In genomic region chr11:86995625-86996221, GRCm38 (mm10) we compare ENCODE assay signal across 8 mouse cellular contexts. TPM values are rescaled to one million over a fixed set of nuclear protein-coding genes. Genes with fewer than 3 reads are reported as not detected.
DNase-seq lines count a peak whose midpoint lies in the region.

No protein-coding gene starts in this region.

- H3K36me3 ChIP-seq in hindbrain, embryonic 10.5 days: no peaks in the 10 kb centered on the region

- peaks cover 48% of the 10 kb centered on the region for H3K4me1 ChIP-seq in hindbrain, embryonic 10.5 days (replicated peaks)

- WGBS in hindbrain, embryonic 10.5 days: 26% methylated on average over 6 of the region's 6 CpGs

- H3K27me3 ChIP-seq in hindbrain, embryonic 10.5 days (ENCODE audit: insufficient read depth, poor library complexity, severe bottlenecking): peaks cover 6% of the 10 kb centered on the region; the same call in 1 of the 2 replicates

- peak overlapping the region; percentile 82 for H3K27ac ChIP-seq in hindbrain, embryonic 10.5 days

- no peaks in the 10 kb centered on the region for H3K9me3 ChIP-seq in hindbrain, embryonic 10.5 days

- H3K4me3 ChIP-seq in hindbrain, embryonic 10.5 days: no peak overlapping the region

- peak; percentile 66 for DNase-seq in ovary, postnatal 36 days (ENCODE audit: low spot score)
- DNase-seq in ovary, postnatal 14 days (ENCODE audit: low spot score): no peak
- DNase-seq in cerebellum, adult 8-10 months: peak; percentile 65
- DNase-seq in forelimb bud, embryonic 11.5 days (ENCODE audit: low read depth, low spot score): peak; percentile 71
- DNase-seq in hindbrain, embryonic 10.5 days (ENCODE audit: low spot score): peak; percentile 61
- peak; percentile 59 to 72 for DNase-seq in left cerebral cortex, adult 18-20 months (ENCODE audit: low spot score in 2 of 2)
- peak; percentile 74 for DNase-seq in mesoderm, embryonic 11.5 days (ENCODE audit: low read depth, low spot score)
- DNase-seq in spleen, postnatal 36 days (ENCODE audit: low spot score in 2 of 2): peak; percentile 42 to 53

RNA-seq across cellular contexts. Expression of gene Ypel2, which starts 2.2 kb away (rescaled TPM):
- 4.2 and 4.3 TPM in 2 replicates for polyA plus RNA-seq in hindbrain, embryonic 10.5 days (2016; fragmentation: Nextera tagmentation; extraction: Ambion mirVana)
- total RNA-seq in left cerebral cortex, adult 18-20 months (2021): 10 to 100 TPM; 46.1 to 46.4 TPM
